26 mouse cellular contexts compared by ENCODE assay signal in the genomic region with DNA sequence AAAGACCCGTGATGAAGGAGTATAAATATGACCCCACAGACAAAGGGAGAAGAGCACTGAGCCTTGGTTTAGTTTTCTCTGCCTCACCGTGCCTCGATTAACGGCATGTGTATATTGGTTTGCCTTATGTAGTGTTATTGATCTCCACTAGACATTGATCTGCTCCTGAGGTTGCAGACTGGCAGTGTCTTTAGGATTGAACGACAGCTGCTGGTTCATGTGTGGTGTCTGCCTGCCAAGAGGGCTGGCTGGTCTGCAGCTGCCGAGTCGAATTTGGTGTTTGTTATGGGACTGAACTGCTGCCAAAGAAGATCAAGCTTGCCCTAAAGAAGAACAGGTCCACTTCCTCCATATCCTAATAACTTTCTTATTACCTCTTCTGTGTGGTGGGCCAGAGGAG.
"Had no signal": no experiment of that assay in that cellular context is flagged by ENCODE, and none has a peak within 500 bp of the region (broad histone marks: within the 10 kb centered on the region; RNA-seq: fewer than 3 reads in every experiment).

No protein-coding gene starts in this region.

- DNase-seq: gastrocnemius, adult 2 months; gastrocnemius, postnatal 10 days; gastrocnemius, postnatal 25 days; heart, adult 2 months; heart, postnatal 14 days; heart, postnatal 4 days; kidney, adult 18-20 months; kidney, adult 8-10 months; kidney, postnatal 10 days; kidney, postnatal 25 days; kidney, postnatal 4 days; liver; liver, embryonic 13.5 days had no signal

- H3K27me3 ChIP-seq: heart, embryonic 13.5 days; heart, embryonic 15.5 days; hindbrain, embryonic 12.5 days; intestine, embryonic 15.5 days; limb, embryonic 12.5 days; liver, embryonic 15.5 days had no signal

- H3K36me3 ChIP-seq: heart, embryonic 13.5 days; heart, embryonic 15.5 days; hindbrain, embryonic 10.5 days; hindbrain, embryonic 12.5 days; intestine, embryonic 15.5 days; limb, embryonic 10.5 days; limb, embryonic 12.5 days; liver, embryonic 13.5 days; liver, embryonic 15.5 days had no signal

- H3K4me2 ChIP-seq: heart, embryonic 11.5 days; heart, embryonic 13.5 days; heart, embryonic 15.5 days; hindbrain, embryonic 12.5 days; hindbrain, embryonic 14.5 days; intestine, embryonic 15.5 days; limb, embryonic 12.5 days; liver, embryonic 11.5 days; liver, embryonic 13.5 days; liver, embryonic 15.5 days had no signal

- H3K4me3 ChIP-seq: gastrocnemius, adult 2 months; heart, adult 2 months; heart, embryonic 13.5 days; heart, embryonic 15.5 days; hindbrain, embryonic 10.5 days; hindbrain, embryonic 12.5 days; intestine, embryonic 15.5 days; layer of hippocampus, adult 2 months; left cerebral cortex, adult 2 months; limb, embryonic 10.5 days; limb, embryonic 12.5 days; liver, embryonic 13.5 days; liver, embryonic 15.5 days had no signal
